Mouse (Mus musculus) myocyte (in vitro differentiated cells): Measurements from ENCODE around the gene Stac2. TPM values are rescaled to one million over a fixed set of nuclear protein-coding genes. Genes with fewer than 3 reads are reported as not detected.
A peak's percentile ranks its signal among the peaks of the same experiment; 100 is the strongest.

Source experiments
- H3K27me3 ChIP-seq: one replicate; pipeline ENCODE4 v1.6.1; 2011; ENCODE audit not compliant: control insufficient read depth, insufficient read depth, insufficient read length
- H3K36me3 ChIP-seq: one replicate; pipeline ENCODE4 v1.6.1; 2011; ENCODE audit not compliant: control insufficient read depth, insufficient read depth
- H3K4me2 ChIP-seq: one replicate; pipeline ENCODE4 v1.6.1; 2011; ENCODE audit warnings: low read depth, control low read depth
- H3K4me3 ChIP-seq: one replicate; pipeline ENCODE4 v1.5.1; 2011; ENCODE audit warnings: mild to moderate bottlenecking, control low read depth, moderate library complexity
- H3K79me2 ChIP-seq: one replicate; pipeline ENCODE4 v1.6.1; 2011; ENCODE audit not compliant: control insufficient read depth, insufficient read depth
- H3ac ChIP-seq: one replicate; pipeline ENCODE4 v1.6.1; 2011; ENCODE audit not compliant: control insufficient read depth, insufficient read length
- CEBPB ChIP-seq: IDR thresholded peaks from 2 replicates; pipeline ENCODE4 v1.6.1; 2011; ENCODE audit warnings: mild to moderate bottlenecking, moderate library complexity; ENCODE audit not compliant: poor library complexity, insufficient read depth, severe bottlenecking
- E2F4 ChIP-seq: IDR thresholded peaks from one replicate; pipeline ENCODE4 v1.6.1; 2011; ENCODE audit warnings: mild to moderate bottlenecking, control low read depth, moderate library complexity; ENCODE audit not compliant: insufficient read depth
- MAX ChIP-seq: IDR thresholded peaks from one replicate; pipeline ENCODE4 v1.6.1; 2011; ENCODE audit warnings: low read depth, mild to moderate bottlenecking, control low read depth
- MYOD1 ChIP-seq, 3 experiments: IDR thresholded peaks; one replicate each; pipeline ENCODE4 v1.6.1; 2011; ENCODE audit warnings: control low read depth in 2 of 3, low read depth in 2 of 3, mild to moderate bottlenecking in 2 of 3, moderate library complexity in 1 of 3; ENCODE audit not compliant: insufficient read length in 2 of 3, control insufficient read depth in 1 of 3
- MYOG ChIP-seq, 3 experiments: IDR thresholded peaks; one replicate each; pipeline ENCODE4 v1.6.1; 2011; ENCODE audit warnings: control low read depth in 2 of 3, low read depth in 2 of 3, mild to moderate bottlenecking in 2 of 3; ENCODE audit not compliant: insufficient read length in 2 of 3, control insufficient read depth in 1 of 3, insufficient read depth in 1 of 3
- POLR2A ChIP-seq: IDR thresholded peaks from one replicate; pipeline ENCODE4 v1.6.1; 2011; ENCODE audit warnings: low read depth, mild to moderate bottlenecking, control low read depth, moderate library complexity; ENCODE audit not compliant: insufficient read length
- POLR2AphosphoS2 ChIP-seq: IDR thresholded peaks from one replicate; pipeline ENCODE4 v1.6.1; 2011; ENCODE audit warnings: low read depth, control low read depth; ENCODE audit not compliant: insufficient read length
- REST ChIP-seq: IDR thresholded peaks from one replicate; pipeline ENCODE4 v1.6.1; 2011; ENCODE audit warnings: mild to moderate bottlenecking, control low read depth, moderate library complexity; ENCODE audit not compliant: insufficient read depth, insufficient read length
- SRF ChIP-seq: IDR thresholded peaks from one replicate; pipeline ENCODE4 v1.6.1; 2011; ENCODE audit warnings: low read depth; ENCODE audit not compliant: control insufficient read depth, insufficient read length
- TCF12 ChIP-seq: IDR thresholded peaks from one replicate; pipeline ENCODE4 v1.6.1; 2011; ENCODE audit warnings: mild to moderate bottlenecking, control low read depth; ENCODE audit not compliant: poor library complexity, insufficient read depth, severe bottlenecking
- TCF3 ChIP-seq: IDR thresholded peaks from one replicate; pipeline ENCODE4 v1.6.1; 2011; ENCODE audit warnings: low read depth, control low read depth; ENCODE audit not compliant: insufficient read length
- USF1 ChIP-seq: IDR thresholded peaks from one replicate; pipeline ENCODE4 v1.6.1; 2011; ENCODE audit warnings: low read depth, mild to moderate bottlenecking, control low read depth, moderate library complexity
- polyA plus RNA-seq: library from polyadenylated mRNA; unstranded; fragments of >200 nt; fragmentation: generic; extraction: Trizol; gene quantifications from one replicate; pipeline ENCODE4 v1.2.1, GENCODE M21; 2012; ENCODE audit warnings: missing spikeins

The Stac2 gene
- polyA plus RNA-seq, 1 experiment: 41.7 TPM

DNA sequence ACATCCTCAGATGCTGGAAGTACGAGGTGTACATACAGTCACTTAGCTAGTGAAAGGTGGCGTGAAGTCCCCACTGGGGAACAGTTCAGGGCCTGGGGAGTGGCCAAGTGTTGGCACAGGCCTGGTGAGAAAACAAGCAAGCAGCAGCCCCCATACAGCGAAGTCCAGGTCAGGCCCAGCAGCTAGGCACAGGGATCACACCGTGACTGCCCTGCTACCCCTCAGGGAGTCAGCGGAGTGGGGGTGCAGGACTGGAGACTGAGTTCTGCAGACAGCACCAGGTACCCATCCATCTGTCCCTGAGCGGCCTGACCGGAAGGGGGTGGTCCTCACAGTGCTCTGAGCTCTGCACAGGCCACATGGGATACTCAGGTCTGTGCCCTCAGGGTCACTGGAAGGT is 29.5 kb upstream of the Stac2 start:
- H3K4me2 ChIP-seq: no peak overlapping the region
- no peak overlapping the region for H3K4me3 ChIP-seq
- no peaks in the 10 kb centered on the region for H3K27me3 ChIP-seq
- H3K36me3 ChIP-seq: no peaks in the 10 kb centered on the region
- TF ChIP-seq CEBPB (no peak), MYOG (IDR thresholded peaks at IDR 0.05; ENCODE audit: control insufficient read depth in 1 of 3, insufficient read depth in 1 of 3, insufficient read length in 2 of 3, low read depth in 2 of 3) (no peak), TCF12 (no peak), MYOD1 (IDR thresholded peaks at IDR 0.05; ENCODE audit: control insufficient read depth in 1 of 3, insufficient read length in 2 of 3, low read depth in 2 of 3) (no peak), USF1 (no peak), POLR2A (no peak), REST (no peak), MAX (no peak), SRF (no peak), TCF3 (no peak), E2F4 (no peak), POLR2AphosphoS2 (no peak)
- no peaks in the 10 kb centered on the region for H3K79me2 ChIP-seq
- H3ac ChIP-seq: no peak overlapping the region

DNA sequence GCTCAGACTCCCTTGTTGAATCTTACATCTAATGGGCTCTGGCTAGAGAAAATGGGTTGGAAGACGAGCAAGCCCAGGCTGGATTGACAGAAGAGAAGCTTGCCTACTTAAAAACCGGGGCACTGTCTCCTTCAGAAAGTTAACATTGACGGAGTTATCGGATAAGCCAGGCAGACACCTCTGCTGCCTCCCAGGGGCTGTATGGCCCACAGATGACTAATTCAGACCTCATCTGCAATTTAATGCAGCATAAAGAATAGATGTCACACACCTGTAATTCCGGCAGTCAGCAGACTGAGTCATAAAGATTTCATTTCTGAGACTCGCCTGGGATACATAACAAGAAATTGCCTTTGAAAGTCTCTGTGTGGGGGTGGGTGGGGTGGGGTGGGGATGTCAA is 27.2 kb upstream of the Stac2 start:
- Histone ChIP-seq H3K36me3 (no peaks in the 10 kb centered on the region), H3K79me2 (no peaks in the 10 kb centered on the region), H3K4me2 (no peak overlapping the region), H3K4me3 (no peak overlapping the region), H3K27me3 (no peaks in the 10 kb centered on the region), H3ac (no peak overlapping the region)
- TF ChIP-seq E2F4 (no peak), MYOG (IDR thresholded peaks at IDR 0.05; ENCODE audit: control insufficient read depth in 1 of 3, insufficient read depth in 1 of 3, insufficient read length in 2 of 3, low read depth in 2 of 3) (no peak), MAX (no peak), TCF12 (no peak), POLR2AphosphoS2 (no peak), POLR2A (no peak), CEBPB (no peak), MYOD1 (IDR thresholded peaks at IDR 0.05; ENCODE audit: control insufficient read depth in 1 of 3, insufficient read length in 2 of 3, low read depth in 2 of 3) (no peak), TCF3 (no peak), REST (no peak), USF1 (no peak), SRF (no peak)

DNA sequence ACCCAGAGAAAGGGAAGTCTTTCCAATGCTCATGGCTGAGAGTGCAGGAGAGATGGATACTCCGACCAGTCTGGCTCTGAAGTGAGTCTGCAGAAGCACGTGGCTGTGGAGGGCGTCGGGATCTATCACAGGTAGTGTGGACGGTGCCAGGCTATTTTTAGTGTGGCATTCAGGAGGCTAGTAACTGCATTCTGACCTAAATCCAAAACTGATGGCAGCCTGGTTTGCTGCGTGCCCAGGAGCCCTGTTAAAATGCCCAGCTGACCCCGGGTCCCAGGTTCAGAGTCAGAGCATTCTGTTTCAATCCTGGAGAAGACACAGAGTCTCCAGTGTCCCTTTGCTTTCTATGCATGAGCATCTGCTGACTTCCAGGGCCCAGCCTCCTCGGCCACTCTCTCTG is 23.8 kb upstream of the Stac2 start:
- Histone ChIP-seq H3K36me3 (no peaks in the 10 kb centered on the region), H3K4me3 (no peak overlapping the region), H3K4me2 (no peak overlapping the region), H3ac (no peak overlapping the region), H3K79me2 (no peaks in the 10 kb centered on the region), H3K27me3 (no peaks in the 10 kb centered on the region)
- no peak for TF ChIP-seq POLR2A
- TF ChIP-seq TCF12: no peak
- no peak for TF ChIP-seq MYOG (IDR thresholded peaks at IDR 0.05; ENCODE audit: control insufficient read depth in 1 of 3, insufficient read depth in 1 of 3, insufficient read length in 2 of 3, low read depth in 2 of 3)
- TF ChIP-seq MAX: no peak
- TF ChIP-seq REST: no peak
- TF ChIP-seq TCF3: no peak
- TF ChIP-seq E2F4: no peak
- no peak for TF ChIP-seq USF1
- TF ChIP-seq SRF: no peak
- no peak for TF ChIP-seq CEBPB

DNA sequence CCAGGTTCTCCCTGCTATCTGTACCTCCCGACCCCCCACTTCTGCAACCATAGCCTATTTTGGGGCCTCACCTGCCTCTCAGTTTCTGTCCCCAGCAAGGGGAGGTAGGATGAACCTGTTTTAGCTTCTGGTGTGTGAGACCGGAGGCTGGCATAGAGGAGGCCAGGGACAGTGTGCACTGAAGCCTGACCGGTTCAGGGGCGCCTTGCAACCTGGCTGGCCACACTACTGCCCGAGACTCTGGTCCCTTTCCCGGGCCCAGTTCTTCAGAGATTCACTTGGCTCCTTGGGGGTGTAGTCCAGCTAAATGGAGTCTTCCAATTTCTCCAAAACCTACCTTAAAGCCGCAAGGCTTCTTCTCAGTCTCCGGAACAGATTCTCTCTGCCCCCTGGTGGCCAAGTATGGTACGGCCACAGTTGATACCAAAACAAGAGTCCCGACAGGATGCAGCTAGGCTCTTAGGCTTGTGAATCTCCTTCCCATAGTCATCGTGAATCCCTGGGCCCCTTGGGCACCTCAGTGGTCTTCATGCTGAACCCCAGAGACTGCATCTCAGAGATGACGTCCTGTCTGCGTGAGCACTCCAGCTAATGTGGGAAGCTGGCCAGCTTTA is 22.0 kb upstream of the Stac2 start:
- Histone ChIP-seq H3K4me2 (peak overlapping the region; percentile 39), H3K27me3 (no peaks in the 10 kb centered on the region), H3ac (no peak overlapping the region), H3K36me3 (no peaks in the 10 kb centered on the region), H3K79me2 (no peaks in the 10 kb centered on the region), H3K4me3 (no peak overlapping the region)
- no peak for TF ChIP-seq MAX
- no peak for TF ChIP-seq CEBPB
- no peak for TF ChIP-seq MYOG (IDR thresholded peaks at IDR 0.05; ENCODE audit: control insufficient read depth in 1 of 3, insufficient read depth in 1 of 3, insufficient read length in 2 of 3, low read depth in 2 of 3)
- no peak for TF ChIP-seq POLR2AphosphoS2
- TF ChIP-seq TCF12: no peak
- no peak for TF ChIP-seq USF1
- no peak for TF ChIP-seq E2F4
- no peak for TF ChIP-seq POLR2A

DNA sequence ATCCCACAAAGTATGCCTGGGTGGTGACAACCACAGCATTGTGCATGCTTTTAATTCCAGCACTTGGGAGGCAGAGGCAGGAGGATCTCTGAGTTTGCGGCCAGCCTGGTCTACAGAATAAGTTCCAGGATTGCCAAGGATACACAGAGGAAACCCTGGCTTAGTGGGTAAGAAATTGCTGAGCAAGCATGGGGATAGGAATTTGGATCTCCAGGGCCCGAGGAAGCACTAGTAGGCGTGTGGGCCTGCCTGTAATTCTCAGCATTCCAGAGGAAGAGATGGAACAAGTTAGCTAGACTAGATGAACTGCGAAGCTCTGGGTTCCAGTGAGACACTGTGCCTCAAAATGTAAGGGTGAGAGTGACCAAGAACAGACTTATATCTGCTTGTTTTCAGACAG is 20.2 kb upstream of the Stac2 start:
- H3K4me3 ChIP-seq: no peak overlapping the region
- H3K36me3 ChIP-seq: no peaks in the 10 kb centered on the region
- no peak overlapping the region for H3ac ChIP-seq
- H3K4me2 ChIP-seq: no peak overlapping the region
- no peaks in the 10 kb centered on the region for H3K27me3 ChIP-seq
- H3K79me2 ChIP-seq: no peaks in the 10 kb centered on the region
- TF ChIP-seq MYOD1 (IDR thresholded peaks at IDR 0.05; ENCODE audit: control insufficient read depth in 1 of 3, insufficient read length in 2 of 3, low read depth in 2 of 3) (no peak), TCF12 (no peak), POLR2AphosphoS2 (no peak), E2F4 (no peak), MYOG (IDR thresholded peaks at IDR 0.05; ENCODE audit: control insufficient read depth in 1 of 3, insufficient read depth in 1 of 3, insufficient read length in 2 of 3, low read depth in 2 of 3) (no peak), CEBPB (no peak), TCF3 (no peak), POLR2A (no peak), REST (no peak), USF1 (no peak), MAX (no peak), SRF (no peak)
